ENCODE assay signal across 21 mouse cellular contexts in genomic region chr12:29971795-29972464, GRCm38 (mm10). TPM values are rescaled to one million over a fixed set of nuclear protein-coding genes. Genes with fewer than 3 reads are reported as not detected.
DNase-seq lines count a peak whose midpoint lies in the region; ATAC-seq and TF ChIP-seq lines count a peak whose summit lies in the region.
"Had no signal": no experiment of that assay in that cellular context is flagged by ENCODE, and none has a peak within 500 bp of the region (broad histone marks: within the 10 kb centered on the region; RNA-seq: fewer than 3 reads in every experiment).

No protein-coding gene starts in this region.

- H3K36me3 ChIP-seq in embryonic facial prominence, embryonic 12.5 days = peaks cover 7% of the 10 kb centered on the region
- H3K36me3 ChIP-seq in embryonic facial prominence, embryonic 10.5 days (replicated peaks) = peaks cover 40% of the 10 kb centered on the region
- H3K36me3 ChIP-seq in heart, postnatal 0 days (replicated peaks; ENCODE audit: control insufficient read depth, insufficient read depth, low read length) = peaks cover 36% of the 10 kb centered on the region
- H3K36me3 ChIP-seq in lung, postnatal 0 days (ENCODE audit: insufficient read depth, low read length) = no peaks in the 10 kb centered on the region
- H3K36me3 ChIP-seq: stomach, embryonic 15.5 days had no signal

- H3K9me3 ChIP-seq in embryonic facial prominence, embryonic 12.5 days = no peaks in the 10 kb centered on the region
- no peaks in the 10 kb centered on the region for H3K9me3 ChIP-seq in embryonic facial prominence, embryonic 10.5 days
- no peaks in the 10 kb centered on the region for H3K9me3 ChIP-seq in heart, postnatal 0 days (replicated peaks; ENCODE audit: control insufficient read depth, low read length)
- H3K9me3 ChIP-seq in lung, postnatal 0 days (ENCODE audit: low read length) = no peaks in the 10 kb centered on the region
- H3K9me3 ChIP-seq: hindbrain, embryonic 15.5 days; neural tube, embryonic 12.5 days; stomach, embryonic 15.5 days had no signal

- H3K27ac ChIP-seq in embryonic facial prominence, embryonic 12.5 days = peak overlapping the region; percentile 30; the same call in 1 of the 2 replicates
- H3K27ac ChIP-seq in embryonic facial prominence, embryonic 10.5 days (replicated peaks) = no peak overlapping the region
- H3K27ac ChIP-seq in heart, postnatal 0 days (ENCODE audit: low read depth) = peak overlapping the region; percentile 41; the same call in 1 of the 2 replicates
- no peak overlapping the region for H3K27ac ChIP-seq in lung, postnatal 0 days (ENCODE audit: low read length)
- H3K27ac ChIP-seq: hindbrain, embryonic 15.5 days; liver, embryonic 14.5 days; neural tube, embryonic 12.5 days had no signal

- DNase-seq in embryonic facial prominence, embryonic 10.5 days (ENCODE audit: low spot score) = no peak
- DNase-seq in heart, postnatal 0 days (ENCODE audit: low spot score) = no peak
- DNase-seq in heart, postnatal 36 days = no peak
- DNase-seq in lung, postnatal 0 days (ENCODE audit: low spot score) = peak; percentile 57
- no peak for DNase-seq in lung, postnatal 25 days (ENCODE audit: low spot score)
- DNase-seq in cerebellum, adult 9-10 months = no peak
- DNase-seq: B cell, adult 2 months; cerebellum, adult 2 months; gastrocnemius, postnatal 10 days; kidney, adult 11 months; lung, postnatal 14 days; thymus, adult 2 months had no signal

- no peak overlapping the region for H3K4me3 ChIP-seq in embryonic facial prominence, embryonic 12.5 days
- no peak overlapping the region for H3K4me3 ChIP-seq in embryonic facial prominence, embryonic 10.5 days
- H3K4me3 ChIP-seq in heart, postnatal 0 days (ENCODE audit: low read depth, low read length) = no peak overlapping the region
- no peak overlapping the region for H3K4me3 ChIP-seq in lung, postnatal 0 days (ENCODE audit: low read depth, low read length)
- H3K4me3 ChIP-seq: hindbrain, embryonic 15.5 days; neural tube, embryonic 12.5 days; stomach, embryonic 15.5 days had no signal

- no peak for ATAC-seq in embryonic facial prominence, embryonic 12.5 days (ENCODE audit: insufficient number of reproducible peaks, insufficient read depth, low FRiP score, low TSS enrichment)
- no peak for ATAC-seq in heart, postnatal 0 days (ENCODE audit: insufficient read depth, low read depth)
- peak; percentile 80 for ATAC-seq in lung, postnatal 0 days
- ATAC-seq: activated CD4-positive, CD25-positive, alpha-beta regulatory T cell, adult 4 months; Patski had no signal

- H3K4me1 ChIP-seq in embryonic facial prominence, embryonic 12.5 days = peaks cover 28% of the 10 kb centered on the region; the same call in 1 of the 2 replicates
- H3K4me1 ChIP-seq in embryonic facial prominence, embryonic 10.5 days = peaks cover 13% of the 10 kb centered on the region; the same call in 1 of the 2 replicates
- H3K4me1 ChIP-seq in heart, postnatal 0 days (ENCODE audit: control insufficient read depth, insufficient read depth) = peaks cover 17% of the 10 kb centered on the region
- H3K4me1 ChIP-seq in lung, postnatal 0 days (ENCODE audit: insufficient read depth, low read depth, low read length) = peaks cover 6% of the 10 kb centered on the region; the same call in 1 of the 2 replicates
- H3K4me1 ChIP-seq: hindbrain, embryonic 15.5 days; neural tube, embryonic 12.5 days; stomach, embryonic 15.5 days had no signal

- intact Hi-C loops in heart, postnatal 36 days (cut with DNase I) = loop anchor here (2.0 to 10.0 kb wide), 2 partner anchors 33 to 63 kb away; no protein-coding TSS in a partner anchor

- TF ChIP-seq CTCF in heart, postnatal 0 days (IDR thresholded peaks at IDR 0.05; ENCODE audit: low read depth) = no peak
- no peak for TF ChIP-seq CTCF in lung, postnatal 0 days (IDR thresholded peaks at IDR 0.05)

- 80% methylated on average over 7 of the region's 7 CpGs for WGBS in embryonic facial prominence, embryonic 12.5 days
- 85% methylated on average over 7 of the region's 7 CpGs for WGBS in embryonic facial prominence, embryonic 10.5 days
- 65% methylated on average over 7 of the region's 7 CpGs for WGBS in heart, postnatal 0 days
- WGBS in lung, postnatal 0 days = 61% methylated on average over 7 of the region's 7 CpGs

- H3K27me3 ChIP-seq in embryonic facial prominence, embryonic 12.5 days = no peaks in the 10 kb centered on the region
- H3K27me3 ChIP-seq in embryonic facial prominence, embryonic 10.5 days (replicated peaks; ENCODE audit: low read depth, poor library complexity, severe bottlenecking) = no peaks in the 10 kb centered on the region
- H3K27me3 ChIP-seq in heart, postnatal 0 days (ENCODE audit: control insufficient read depth, insufficient read depth, low read length) = no peaks in the 10 kb centered on the region
- H3K27me3 ChIP-seq in lung, postnatal 0 days (replicated peaks; ENCODE audit: insufficient read depth, low read length) = no peaks in the 10 kb centered on the region
- H3K27me3 ChIP-seq: hindbrain, embryonic 15.5 days; neural tube, embryonic 12.5 days; Patski; stomach, embryonic 15.5 days had no signal

- TF ChIP-seq EP300 in heart, postnatal 0 days (IDR thresholded peaks at IDR 0.05; ENCODE audit: low read depth) = no peak
- no peak for TF ChIP-seq EP300 in lung, postnatal 0 days (IDR thresholded peaks at IDR 0.05)

- no peak overlapping the region for H3K9ac ChIP-seq in embryonic facial prominence, embryonic 12.5 days
- no peak overlapping the region for H3K9ac ChIP-seq in heart, postnatal 0 days (replicated peaks; ENCODE audit: low read depth, low read length)
- no peak overlapping the region for H3K9ac ChIP-seq in lung, postnatal 0 days (replicated peaks; ENCODE audit: low read depth)
- H3K9ac ChIP-seq: hindbrain, embryonic 15.5 days; liver, embryonic 14.5 days; neural tube, embryonic 12.5 days; stomach, embryonic 15.5 days had no signal

- H3K4me2 ChIP-seq in embryonic facial prominence, embryonic 12.5 days (replicated peaks) = no peak overlapping the region
- no peak overlapping the region for H3K4me2 ChIP-seq in heart, postnatal 0 days (ENCODE audit: low read depth, low read length)
- no peak overlapping the region for H3K4me2 ChIP-seq in lung, postnatal 0 days (replicated peaks; ENCODE audit: low read depth, low read length)
- H3K4me2 ChIP-seq: hindbrain, embryonic 15.5 days; neural tube, embryonic 12.5 days; stomach, embryonic 15.5 days had no signal

RNA-seq across cellular contexts. Expression of gene Pxdn, which starts 34.5 kb away (rescaled TPM):
- 129 and 130 TPM in 2 replicates for polyA plus RNA-seq in embryonic facial prominence, embryonic 12.5 days (2016; fragmentation: Nextera tagmentation; extraction: Ambion mirVana)
- polyA plus RNA-seq in embryonic facial prominence, embryonic 10.5 days (2016; fragmentation: Nextera tagmentation; extraction: Ambion mirVana) = 113 and 118 TPM in 2 replicates
- 144 TPM in 2 replicates for total RNA-seq in heart, postnatal 0 days (2014; rRNA removed; ENCODE audit: low replicate concordance)
- 42.4 and 49.7 TPM in 2 replicates for polyA plus RNA-seq in heart, postnatal 0 days (2015; fragmentation: Nextera tagmentation; extraction: Ambion mirVana)
- 10 to 100 TPM; 51.7 to 54.5 TPM for total RNA-seq in heart, postnatal 36 days (2021)
- 56.1 and 66.0 TPM in 2 replicates for polyA plus RNA-seq in lung, postnatal 0 days (2015; fragmentation: Nextera tagmentation; extraction: Ambion mirVana)
- total RNA-seq: common myeloid progenitor, adult 5-6 weeks; monocyte, adult 5-6 weeks had no signal
- polyA plus RNA-seq: activated CD4-positive, CD25-positive, alpha-beta regulatory T cell, adult 4 months had no signal

Comparison
In these comparisons a context has a peak if more than half of its experiments do, and no peak if none do; other contexts are left out.
1. H3K27ac ChIP-seq: peak in embryonic facial prominence, embryonic 12.5 days (single experiment) and heart, postnatal 0 days (single experiment); none in embryonic facial prominence, embryonic 10.5 days (single experiment) and lung, postnatal 0 days (single experiment).